25 mouse cellular contexts compared by ENCODE assay signal in genomic region chr17:31392041-31392440, GRCm38 (mm10). TPM values are rescaled to one million over a fixed set of nuclear protein-coding genes. Genes with fewer than 3 reads are reported as not detected.
DNase-seq lines count a peak whose midpoint lies in the region; ATAC-seq and TF ChIP-seq lines count a peak whose summit lies in the region.
"Had no signal": no experiment of that assay in that cellular context is flagged by ENCODE, and none has a peak within 500 bp of the region (broad histone marks: within the 10 kb centered on the region; RNA-seq: fewer than 3 reads in every experiment).

No protein-coding gene starts in this region.

- no peaks in the 10 kb centered on the region for H3K27me3 ChIP-seq in intestine, postnatal 0 days (replicated peaks; ENCODE audit: control insufficient read depth, insufficient read depth, low read length)
- no peaks in the 10 kb centered on the region for H3K27me3 ChIP-seq in intestine, embryonic 15.5 days (replicated peaks)
- H3K27me3 ChIP-seq in lung, embryonic 15.5 days, result no peaks in the 10 kb centered on the region
- H3K27me3 ChIP-seq in small intestine, adult 2 months (ENCODE audit: control insufficient read depth, insufficient read depth, low read length), result no peaks in the 10 kb centered on the region
- H3K27me3 ChIP-seq: forebrain, embryonic 13.5 days had no signal

- peak; percentile 18 to 38 for DNase-seq in kidney, postnatal 36 days
- no peak for DNase-seq in kidney, adult 11 months
- no peak for DNase-seq in lung, postnatal 14 days
- DNase-seq: adrenal gland, postnatal 10 days; adrenal gland, postnatal 36 days; B cell, adult 2 months; cerebellum, adult 18-20 months; cerebellum, adult 9-10 months; cerebellum, postnatal 14 days; gastrocnemius, adult 2 months; gastrocnemius, postnatal 14 days; heart, adult 11 months; heart, postnatal 14 days; heart, postnatal 4 days had no signal

- H3K4me1 ChIP-seq in intestine, postnatal 0 days (replicated peaks; ENCODE audit: control insufficient read depth, insufficient read depth, low read length), result peaks cover 31% of the 10 kb centered on the region
- peaks cover 61% of the 10 kb centered on the region for H3K4me1 ChIP-seq in intestine, embryonic 15.5 days (replicated peaks)
- peaks cover 58% of the 10 kb centered on the region for H3K4me1 ChIP-seq in lung, embryonic 15.5 days
- peaks cover 48% of the 10 kb centered on the region for H3K4me1 ChIP-seq in small intestine, adult 2 months (ENCODE audit: control insufficient read depth, insufficient read depth, insufficient read length, low read length)

- 74% methylated on average over 5 of the region's 5 CpGs for WGBS in intestine, postnatal 0 days
- WGBS in intestine, embryonic 15.5 days, result 70% methylated on average over 5 of the region's 5 CpGs
- WGBS in lung, embryonic 15.5 days, result 75% methylated on average over 5 of the region's 5 CpGs
- WGBS in small intestine, adult 2 months, result 50% methylated on average over 5 of the region's 5 CpGs

- no peaks in the 10 kb centered on the region for H3K9me3 ChIP-seq in intestine, postnatal 0 days (ENCODE audit: control insufficient read depth)
- no peaks in the 10 kb centered on the region for H3K9me3 ChIP-seq in intestine, embryonic 15.5 days
- H3K9me3 ChIP-seq in lung, embryonic 15.5 days, result no peaks in the 10 kb centered on the region
- H3K9me3 ChIP-seq: forebrain, embryonic 10.5 days; forebrain, embryonic 13.5 days; heart, embryonic 13.5 days had no signal

- H3K36me3 ChIP-seq in intestine, postnatal 0 days (ENCODE audit: control insufficient read depth, insufficient read depth), result no peaks in the 10 kb centered on the region
- H3K36me3 ChIP-seq in intestine, embryonic 15.5 days, result no peaks in the 10 kb centered on the region
- H3K36me3 ChIP-seq in lung, embryonic 15.5 days, result no peaks in the 10 kb centered on the region
- H3K36me3 ChIP-seq in small intestine, adult 2 months (ENCODE audit: control insufficient read depth, insufficient read depth, low read length), result peaks cover 1% of the 10 kb centered on the region; the same call in 1 of the 2 replicates
- H3K36me3 ChIP-seq: forebrain, embryonic 10.5 days; G1E; heart, embryonic 13.5 days had no signal

- peak overlapping the region; percentile 50 for H3K27ac ChIP-seq in intestine, postnatal 0 days (ENCODE audit: low read depth, low read length)
- no peak overlapping the region for H3K27ac ChIP-seq in intestine, embryonic 15.5 days
- H3K27ac ChIP-seq in lung, embryonic 15.5 days, result 0 out of 2 replicates have a peak overlapping the region, but pooled peaks have one; percentile 11
- H3K27ac ChIP-seq in small intestine, adult 2 months (ENCODE audit: insufficient read depth, low read depth, low read length), result peak overlapping the region; percentile 87
- H3K27ac ChIP-seq: forebrain, embryonic 10.5 days; forebrain, embryonic 13.5 days; gastrocnemius, adult 2 months; heart, embryonic 13.5 days; hindbrain, embryonic 14.5 days had no signal

- TF ChIP-seq POLR2A in small intestine, adult 2 months (IDR thresholded peaks at IDR 0.05; ENCODE audit: low read depth, low read length), result no peak

- TF ChIP-seq CTCF in intestine, postnatal 0 days (IDR thresholded peaks at IDR 0.05; ENCODE audit: low read depth), result no peak
- no peak for TF ChIP-seq CTCF in small intestine, adult 2 months (IDR thresholded peaks at IDR 0.05; ENCODE audit: extremely low read depth, insufficient read length, insufficient replicate concordance, low read depth, low read length)

- H3K4me2 ChIP-seq in intestine, postnatal 0 days (replicated peaks; ENCODE audit: low read depth), result no peak overlapping the region
- no peak overlapping the region for H3K4me2 ChIP-seq in intestine, embryonic 15.5 days (replicated peaks)
- H3K4me2 ChIP-seq in lung, embryonic 15.5 days, result no peak overlapping the region
- H3K4me2 ChIP-seq: forebrain, embryonic 13.5 days; heart, embryonic 13.5 days; hindbrain, embryonic 14.5 days had no signal

- ATAC-seq in intestine, postnatal 0 days, result no peak
- no peak for ATAC-seq in intestine, embryonic 15.5 days
- no peak for ATAC-seq in lung, embryonic 15.5 days (ENCODE audit: borderline replicate concordance, extremely low read depth, low FRiP score, low TSS enrichment)
- ATAC-seq: forebrain, embryonic 13.5 days; forebrain, embryonic 16.5 days; Patski had no signal

- no peak overlapping the region for H3K4me3 ChIP-seq in intestine, postnatal 0 days (ENCODE audit: low read depth, low read length)
- no peak overlapping the region for H3K4me3 ChIP-seq in intestine, embryonic 15.5 days (replicated peaks)
- H3K4me3 ChIP-seq in lung, embryonic 15.5 days, result no peak overlapping the region
- no peak overlapping the region for H3K4me3 ChIP-seq in small intestine, adult 2 months (ENCODE audit: low read depth, low read length)
- H3K4me3 ChIP-seq: forebrain, embryonic 10.5 days; forebrain, embryonic 13.5 days; gastrocnemius, adult 2 months; heart, embryonic 13.5 days had no signal

- H3K9ac ChIP-seq in intestine, postnatal 0 days (ENCODE audit: low read depth, low read length), result no peak overlapping the region
- H3K9ac ChIP-seq in intestine, embryonic 15.5 days, result no peak overlapping the region
- no peak overlapping the region for H3K9ac ChIP-seq in lung, embryonic 15.5 days
- H3K9ac ChIP-seq: forebrain, embryonic 13.5 days; heart, embryonic 13.5 days; hindbrain, embryonic 14.5 days had no signal

RNA-seq across cellular contexts. Expression of gene Pde9a, which starts 6.0 kb away (rescaled TPM):
- 58.8 and 59.8 TPM in 2 replicates for polyA plus RNA-seq in intestine, postnatal 0 days (2015; fragmentation: Nextera tagmentation; extraction: Ambion mirVana)
- polyA plus RNA-seq in intestine, embryonic 15.5 days (2015; fragmentation: Nextera tagmentation; extraction: Ambion mirVana), result 52.0 and 55.3 TPM in 2 replicates
- polyA plus RNA-seq in lung, embryonic 15.5 days (2015; fragmentation: Nextera tagmentation; extraction: Ambion mirVana), result 34.8 and 35.8 TPM in 2 replicates
- polyA plus RNA-seq in small intestine, adult 2 months (2012; rRNA removed), result 112 and 394 TPM in 2 replicates
- polyA plus RNA-seq: G1E, Patski had no signal

Comparison
In these comparisons a context has a peak if more than half of its experiments do, and no peak if none do; other contexts are left out.
1. DNase-seq: peak in kidney, postnatal 36 days (2 of 2); none in kidney, adult 11 months (single experiment) and lung, postnatal 14 days (single experiment).